Mouse (Mus musculus) hindbrain, embryonic 10.5 days (tissue): ENCODE results near the gene Cenpx. TPM values are rescaled to one million over a fixed set of nuclear protein-coding genes. Genes with fewer than 3 reads are reported as not detected.

ENCODE experiments used
- polyA plus RNA-seq: library from polyadenylated mRNA; unstranded; fragments of >200 nt; fragmentation: Nextera tagmentation; extraction: Ambion mirVana; gene quantifications from 2 replicates; pipeline ENCODE4 v1.2.1, GENCODE M21; 2016

Gene Cenpx
- polyA plus RNA-seq, 1 experiment from 2014 or later, result 137 TPM

Other genes with a start within 250 kb of the Cenpx start
- 59.6 and 62.3 TPM in 2 replicates for gene Arl16, start 246.1 kb downstream of the Cenpx start, polyA plus RNA-seq
- 171 and 186 TPM in 2 replicates for gene Mrpl12, start 229.1 kb downstream of the Cenpx start, polyA plus RNA-seq
- gene Slc25a10, start 221.9 kb downstream of the Cenpx start, polyA plus RNA-seq, result 50.6 and 53.3 TPM in 2 replicates
- 0.14 and 0.17 TPM in 2 replicates for gene Gcgr, start 183.0 kb downstream of the Cenpx start, polyA plus RNA-seq
- 219 and 261 TPM in 2 replicates for gene Mcrip1, start 164.0 kb downstream of the Cenpx start, polyA plus RNA-seq
- 0.27 TPM in 1 of 2 replicates, not detected in the other for gene Ppp1r27, start 162.6 kb downstream of the Cenpx start, polyA plus RNA-seq
- 519 and 570 TPM in 2 replicates for gene P4hb, start 140.5 kb downstream of the Cenpx start, polyA plus RNA-seq
- gene Arhgdia, start 132.1 kb downstream of the Cenpx start, polyA plus RNA-seq, result 799 and 820 TPM in 2 replicates
- 607 and 643 TPM in 2 replicates for gene Alyref, start 115.4 kb downstream of the Cenpx start, polyA plus RNA-seq
- 237 TPM in 2 replicates for gene Anapc11, start 115.3 kb downstream of the Cenpx start, polyA plus RNA-seq
- gene Npb, start 105.3 kb downstream of the Cenpx start, polyA plus RNA-seq, result 0.34 and 0.63 TPM in 2 replicates
- 139 and 160 TPM in 2 replicates for gene Pcyt2, start 95.8 kb downstream of the Cenpx start, polyA plus RNA-seq
- 37.0 and 42.4 TPM in 2 replicates for gene Sirt7, start 88.5 kb downstream of the Cenpx start, polyA plus RNA-seq
- 23.1 and 26.2 TPM in 2 replicates for gene Mafg, start 80.1 kb downstream of the Cenpx start, polyA plus RNA-seq
- 37.6 and 38.7 TPM in 2 replicates for gene Pycr1, start 70.0 kb downstream of the Cenpx start, polyA plus RNA-seq
- gene Myadml2, start 65.6 kb downstream of the Cenpx start, polyA plus RNA-seq, result not detected in 2 replicates
- 2.3 and 4.3 TPM in 2 replicates for gene Notum, start 52.6 kb downstream of the Cenpx start, polyA plus RNA-seq
- 147 and 178 TPM in 2 replicates for gene Aspscr1, start 40.8 kb downstream of the Cenpx start, polyA plus RNA-seq
- 55.8 and 57.7 TPM in 2 replicates for gene Lrrc45, start 187 bp upstream of the Cenpx start, polyA plus RNA-seq
- 31.0 and 58.2 TPM in 2 replicates for gene Rac3, start 7.7 kb upstream of the Cenpx start, polyA plus RNA-seq
- gene Dcxr, start 13.5 kb upstream of the Cenpx start, polyA plus RNA-seq, result 17.9 and 19.8 TPM in 2 replicates
- gene Cbr2, start 18.4 kb upstream of the Cenpx start, polyA plus RNA-seq, result 1.6 and 2.1 TPM in 2 replicates
- 8.9 and 12.2 TPM in 2 replicates for gene Hmga1b, start 49.1 kb upstream of the Cenpx start, polyA plus RNA-seq
- gene Rfng, start 70.5 kb upstream of the Cenpx start, polyA plus RNA-seq, result 46.4 and 63.7 TPM in 2 replicates
- 276 and 285 TPM in 2 replicates for gene Gps1, start 70.5 kb upstream of the Cenpx start, polyA plus RNA-seq
- gene Dus1l, start 82.7 kb upstream of the Cenpx start, polyA plus RNA-seq, result 95.4 and 97.1 TPM in 2 replicates
- gene Fasn, start 110.8 kb upstream of the Cenpx start, polyA plus RNA-seq, result 131 TPM in 2 replicates
- gene Ccdc57, start 219.1 kb upstream of the Cenpx start, polyA plus RNA-seq, result 6.1 and 6.4 TPM in 2 replicates
- gene Slc16a3, start 234.7 kb upstream of the Cenpx start, polyA plus RNA-seq, result 111 and 204 TPM in 2 replicates